Mouse (Mus musculus): ENCODE measurements around the gene Tfpt.

- no peak for TF ChIP-seq POLR2A (IDR thresholded peaks at IDR 0.05; ENCODE audit: borderline replicate concordance, low read depth, low read length)
- no peak for TF ChIP-seq CTCF (IDR thresholded peaks at IDR 0.05; ENCODE audit: low read depth, low read length)
Measured at GRCm38 (mm10) chr7:3629030-3629429, 699 bp downstream of the Tfpt start.
